Mouse (Mus musculus): ENCODE measurements around the gene Prmt7. TPM values are rescaled to one million over a fixed set of nuclear protein-coding genes. Genes with fewer than 3 reads are reported as not detected.

Prmt7 gene
- total and polyA plus RNA-seq, 2 experiments from 2014 or later = 51.9 to 60.0 TPM

- Histone ChIP-seq H3K27me3 (ENCODE audit: insufficient read depth, low read length) (no peaks in the 10 kb centered on the region), H3K9me3 (ENCODE audit: low read length) (no peaks in the 10 kb centered on the region), H3K9ac (replicated peaks; ENCODE audit: low read length, poor library complexity, severe bottlenecking) (0 out of 2 replicates have a peak overlapping the region, but pooled peaks have one; percentile 19), H3K4me1 (ENCODE audit: insufficient read depth, low read length) (peaks cover 31% of the 10 kb centered on the region), H3K36me3 (ENCODE audit: insufficient read depth, low read length) (peaks cover 5% of the 10 kb centered on the region; the same call in 1 of the 2 replicates), H3K4me2 (ENCODE audit: low read depth, low read length, poor library complexity, severe bottlenecking) (peak overlapping the region; percentile 12; the same call in 1 of the 2 replicates), H3K27ac (ENCODE audit: low read depth, low read length) (peak overlapping the region; percentile 77), H3K4me3 (ENCODE audit: low read depth, low read length) (no peak overlapping the region)
- no peak for DNase-seq (ENCODE audit: low spot score)
- ATAC-seq (ENCODE audit: low FRiP score) = no peak
- TF ChIP-seq CTCF (IDR thresholded peaks at IDR 0.05) = no peak
- 28% methylated on average over 4 of the region's 4 CpGs for WGBS
These were observed 60.6 kb downstream of the Prmt7 start for GRCm38 (mm10) chr8:106271378-106271777.

- 90% methylated on average over 3 of the region's 3 CpGs for WGBS
- Histone ChIP-seq H3K4me2 (ENCODE audit: low read depth, low read length, poor library complexity, severe bottlenecking) (no peak overlapping the region), H3K4me1 (ENCODE audit: insufficient read depth, low read length) (peaks cover 31% of the 10 kb centered on the region), H3K9ac (replicated peaks; ENCODE audit: low read length, poor library complexity, severe bottlenecking) (no peak overlapping the region), H3K27ac (ENCODE audit: low read depth, low read length) (no peak overlapping the region), H3K9me3 (ENCODE audit: low read length) (no peaks in the 10 kb centered on the region), H3K27me3 (ENCODE audit: insufficient read depth, low read length) (no peaks in the 10 kb centered on the region), H3K4me3 (ENCODE audit: low read depth, low read length) (no peak overlapping the region), H3K36me3 (ENCODE audit: insufficient read depth, low read length) (peaks cover 9% of the 10 kb centered on the region; the same call in 1 of the 2 replicates)
- no peak for TF ChIP-seq CTCF (IDR thresholded peaks at IDR 0.05)
- DNase-seq (ENCODE audit: low spot score) (no peak), ATAC-seq (ENCODE audit: low FRiP score) (no peak)
These were observed 62.7 kb downstream of the Prmt7 start for GRCm38 (mm10) chr8:106273468-106273867.

- H3K4me1 ChIP-seq (ENCODE audit: insufficient read depth, low read length) = peaks cover 6% of the 10 kb centered on the region; the same call in 1 of the 2 replicates
- no peak for TF ChIP-seq CTCF (IDR thresholded peaks at IDR 0.05)
- H3K9me3 ChIP-seq (ENCODE audit: low read length) = no peaks in the 10 kb centered on the region
- ATAC-seq (ENCODE audit: low FRiP score) = no peak
- 90% methylated on average over 5 of the region's 5 CpGs for WGBS
- H3K4me2 ChIP-seq (ENCODE audit: low read depth, low read length, poor library complexity, severe bottlenecking) = no peak overlapping the region
- DNase-seq (ENCODE audit: low spot score) = no peak
- H3K9ac ChIP-seq (replicated peaks; ENCODE audit: low read length, poor library complexity, severe bottlenecking) = no peak overlapping the region
- no peak overlapping the region for H3K27ac ChIP-seq (ENCODE audit: low read depth, low read length)
- H3K4me3 ChIP-seq (ENCODE audit: low read depth, low read length) = no peak overlapping the region
- no peaks in the 10 kb centered on the region for H3K27me3 ChIP-seq (ENCODE audit: insufficient read depth, low read length)
- H3K36me3 ChIP-seq (ENCODE audit: insufficient read depth, low read length) = peaks cover 15% of the 10 kb centered on the region; the same call in 1 of the 2 replicates
These were observed 66.1 kb downstream of the Prmt7 start for GRCm38 (mm10) chr8:106276709-106277317.

- H3K4me2 ChIP-seq (ENCODE audit: low read depth, low read length, poor library complexity, severe bottlenecking) = no peak overlapping the region
- no peak for ATAC-seq (ENCODE audit: low FRiP score)
- H3K9me3 ChIP-seq (ENCODE audit: low read length) = no peaks in the 10 kb centered on the region
- no peaks in the 10 kb centered on the region for H3K4me1 ChIP-seq (ENCODE audit: insufficient read depth, low read length)
- H3K36me3 ChIP-seq (ENCODE audit: insufficient read depth, low read length) = 0 out of 2 replicates have a peak, but pooled peaks cover 12% of the 10 kb centered on the region
- H3K27ac ChIP-seq (ENCODE audit: low read depth, low read length) = no peak overlapping the region
- 85% methylated on average over 11 of the region's 11 CpGs for WGBS
- H3K9ac ChIP-seq (replicated peaks; ENCODE audit: low read length, poor library complexity, severe bottlenecking) = no peak overlapping the region
- no peak for DNase-seq (ENCODE audit: low spot score)
- no peak overlapping the region for H3K4me3 ChIP-seq (ENCODE audit: low read depth, low read length)
- no peaks in the 10 kb centered on the region for H3K27me3 ChIP-seq (ENCODE audit: insufficient read depth, low read length)
- TF ChIP-seq CTCF (IDR thresholded peaks at IDR 0.05) = no peak
These were observed 67.8 kb downstream of the Prmt7 start for GRCm38 (mm10) chr8:106278367-106279042.

GRCm38 (mm10) chr8:106280154-106280553, 69.4 kb downstream of the Prmt7 start:
- DNase-seq (ENCODE audit: low spot score) (no peak), ATAC-seq (ENCODE audit: low FRiP score) (no peak)
- WGBS = 54% methylated on average over 5 of the region's 5 CpGs
- no peak for TF ChIP-seq CTCF (IDR thresholded peaks at IDR 0.05)
- Histone ChIP-seq H3K9ac (replicated peaks; ENCODE audit: low read length, poor library complexity, severe bottlenecking) (no peak overlapping the region), H3K4me1 (ENCODE audit: insufficient read depth, low read length) (no peaks in the 10 kb centered on the region), H3K36me3 (ENCODE audit: insufficient read depth, low read length) (0 out of 2 replicates have a peak, but pooled peaks cover 10% of the 10 kb centered on the region), H3K4me2 (ENCODE audit: low read depth, low read length, poor library complexity, severe bottlenecking) (no peak overlapping the region), H3K4me3 (ENCODE audit: low read depth, low read length) (no peak overlapping the region), H3K27me3 (ENCODE audit: insufficient read depth, low read length) (no peaks in the 10 kb centered on the region), H3K27ac (ENCODE audit: low read depth, low read length) (no peak overlapping the region), H3K9me3 (ENCODE audit: low read length) (no peaks in the 10 kb centered on the region)

GRCm38 (mm10) chr8:106280844-106281243, 70.1 kb downstream of the Prmt7 start:
- no peak overlapping the region for H3K4me3 ChIP-seq (ENCODE audit: low read depth, low read length)
- H3K27me3 ChIP-seq (ENCODE audit: insufficient read depth, low read length) = no peaks in the 10 kb centered on the region
- ATAC-seq (ENCODE audit: low FRiP score) = no peak
- H3K36me3 ChIP-seq (ENCODE audit: insufficient read depth, low read length) = 0 out of 2 replicates have a peak, but pooled peaks cover 10% of the 10 kb centered on the region
- no peak for TF ChIP-seq CTCF (IDR thresholded peaks at IDR 0.05)
- no peak overlapping the region for H3K9ac ChIP-seq (replicated peaks; ENCODE audit: low read length, poor library complexity, severe bottlenecking)
- DNase-seq (ENCODE audit: low spot score) = no peak
- no peak overlapping the region for H3K4me2 ChIP-seq (ENCODE audit: low read depth, low read length, poor library complexity, severe bottlenecking)
- no peaks in the 10 kb centered on the region for H3K9me3 ChIP-seq (ENCODE audit: low read length)
- no peak overlapping the region for H3K27ac ChIP-seq (ENCODE audit: low read depth, low read length)
- no peaks in the 10 kb centered on the region for H3K4me1 ChIP-seq (ENCODE audit: insufficient read depth, low read length)
- WGBS = 52% methylated on average over 4 of the region's 4 CpGs
